Mouse (Mus musculus): Measurements from ENCODE around the gene Kri1. TPM values are rescaled to one million over a fixed set of nuclear protein-coding genes. Genes with fewer than 3 reads are reported as not detected.

The Kri1 gene
- polyA plus RNA-seq (2015; fragmentation: Nextera tagmentation; extraction: Ambion mirVana), result 10.5 and 13.2 TPM in 2 replicates

DNA sequence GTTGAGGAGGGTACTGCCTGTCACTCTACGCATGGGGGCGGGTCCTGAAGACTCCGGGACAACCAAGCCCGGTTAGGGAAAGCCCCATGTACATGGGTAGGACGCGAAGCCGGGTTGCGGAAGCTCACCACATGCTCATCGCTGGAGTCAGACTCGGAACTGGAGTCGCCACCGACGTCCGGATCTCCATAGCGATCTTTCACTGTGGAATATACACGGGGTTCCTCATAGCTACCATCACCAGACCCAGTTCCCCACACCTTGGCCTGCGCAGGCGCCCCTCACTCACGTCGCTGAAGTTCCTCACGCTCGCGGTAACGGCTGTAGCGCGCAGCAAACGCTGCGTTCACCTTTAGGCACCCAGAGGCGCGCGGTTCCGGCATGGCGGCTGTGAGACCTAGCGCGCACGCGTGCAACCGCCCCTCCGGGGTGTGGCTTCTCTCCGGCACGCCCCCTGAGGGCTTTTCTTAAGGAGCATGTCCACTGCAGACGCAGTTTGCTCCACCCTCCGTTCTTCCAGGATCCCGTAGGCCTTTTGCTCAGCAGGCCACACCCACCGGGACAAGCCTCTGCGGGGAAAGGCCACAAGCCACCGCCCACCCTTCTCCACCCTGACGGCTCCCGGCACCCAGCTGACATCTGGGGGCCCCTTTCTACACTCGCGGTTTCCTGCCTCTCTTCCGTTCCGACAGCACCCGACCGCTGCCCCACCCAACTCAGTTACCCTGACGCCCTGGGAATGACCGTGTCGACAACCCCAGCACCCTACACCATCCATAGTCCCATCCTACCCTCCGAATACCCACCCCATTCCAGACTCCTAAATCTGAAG lies at the start of gene Kri1:
Gene Kri1, minus strand, starts transcription at position 399 of the 832 bp plus-strand sequence.
- WGBS, result under 1% methylated on average over 59 of the region's 59 CpGs
- Histone ChIP-seq H3K4me1 (ENCODE audit: control insufficient read depth, insufficient read depth, low read length) (peaks cover 29% of the 10 kb centered on the region), H3K9me3 (replicated peaks; ENCODE audit: control insufficient read depth, low read length) (no peaks in the 10 kb centered on the region), H3K27ac (ENCODE audit: low read length) (peak within 1 kb of the TSS; percentile 94), H3K36me3 (ENCODE audit: control insufficient read depth, insufficient read depth) (peaks cover 15% of the 10 kb centered on the region), H3K9ac (ENCODE audit: low read length) (peak within 1 kb of the TSS; percentile 87), H3K27me3 (ENCODE audit: control insufficient read depth, insufficient read depth, low read length) (no peaks in the 10 kb centered on the region), H3K4me2 (ENCODE audit: low read depth, low read length) (peak within 1 kb of the TSS; percentile 80), H3K4me3 (ENCODE audit: low read length) (peak within 1 kb of the TSS; percentile 87)
- ATAC-seq (replicated peaks; ENCODE audit: extremely low read depth, insufficient read depth, low FRiP score), result peak; percentile 75

DNA sequence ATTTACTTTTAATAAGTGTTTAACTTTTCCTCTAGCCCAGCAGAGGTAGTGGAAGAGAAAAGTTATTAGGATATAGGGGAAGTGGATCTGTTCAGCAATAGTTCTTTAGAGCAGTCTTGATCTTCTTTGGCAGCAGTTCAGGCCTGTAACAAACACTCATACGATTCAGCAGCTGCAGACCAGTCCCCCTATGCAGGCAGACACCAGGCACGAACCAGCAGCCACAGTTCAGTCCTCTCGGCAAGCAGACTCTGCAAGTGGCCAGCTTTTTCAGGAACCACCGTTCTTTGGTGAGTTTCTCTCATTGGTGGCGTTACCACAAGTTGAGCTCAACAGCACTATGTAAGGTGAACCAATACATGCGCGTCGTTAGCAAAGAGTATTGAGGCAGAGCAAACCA lies 48.7 kb upstream of the Kri1 start:
- H3K9me3 ChIP-seq (replicated peaks; ENCODE audit: control insufficient read depth, low read length), result no peaks in the 10 kb centered on the region
- H3K4me3 ChIP-seq (ENCODE audit: low read length), result no peak overlapping the region
- 82% methylated on average over 8 of the region's 8 CpGs for WGBS
- H3K4me1 ChIP-seq (ENCODE audit: control insufficient read depth, insufficient read depth, low read length), result peaks cover 29% of the 10 kb centered on the region
- no peaks in the 10 kb centered on the region for H3K27me3 ChIP-seq (ENCODE audit: control insufficient read depth, insufficient read depth, low read length)
- no peak for ATAC-seq (replicated peaks; ENCODE audit: extremely low read depth, insufficient read depth, low FRiP score)
- no peak overlapping the region for H3K4me2 ChIP-seq (ENCODE audit: low read depth, low read length)
- peaks cover 5% of the 10 kb centered on the region for H3K36me3 ChIP-seq (ENCODE audit: control insufficient read depth, insufficient read depth)
- H3K27ac ChIP-seq (ENCODE audit: low read length), result no peak overlapping the region
- no peak overlapping the region for H3K9ac ChIP-seq (ENCODE audit: low read length)

- H3K27me3 ChIP-seq (ENCODE audit: control insufficient read depth, insufficient read depth, low read length), result no peaks in the 10 kb centered on the region
- peaks cover 5% of the 10 kb centered on the region for H3K36me3 ChIP-seq (ENCODE audit: control insufficient read depth, insufficient read depth)
- WGBS, result 55% methylated on average over 4 of the region's 4 CpGs
- H3K4me2 ChIP-seq (ENCODE audit: low read depth, low read length), result no peak overlapping the region
- peak overlapping the region; percentile 35; the same call in 1 of the 2 replicates for H3K27ac ChIP-seq (ENCODE audit: low read length)
- H3K4me3 ChIP-seq (ENCODE audit: low read length), result no peak overlapping the region
- ATAC-seq (replicated peaks; ENCODE audit: extremely low read depth, insufficient read depth, low FRiP score), result no peak
- H3K4me1 ChIP-seq (ENCODE audit: control insufficient read depth, insufficient read depth, low read length), result peaks cover 34% of the 10 kb centered on the region
- H3K9ac ChIP-seq (ENCODE audit: low read length), result peak overlapping the region; percentile 14; the same call in 1 of the 2 replicates
- no peaks in the 10 kb centered on the region for H3K9me3 ChIP-seq (replicated peaks; ENCODE audit: control insufficient read depth, low read length)
Observed at GRCm38 (mm10) chr9:21335391-21335790, 47.6 kb upstream of the Kri1 start.

DNA sequence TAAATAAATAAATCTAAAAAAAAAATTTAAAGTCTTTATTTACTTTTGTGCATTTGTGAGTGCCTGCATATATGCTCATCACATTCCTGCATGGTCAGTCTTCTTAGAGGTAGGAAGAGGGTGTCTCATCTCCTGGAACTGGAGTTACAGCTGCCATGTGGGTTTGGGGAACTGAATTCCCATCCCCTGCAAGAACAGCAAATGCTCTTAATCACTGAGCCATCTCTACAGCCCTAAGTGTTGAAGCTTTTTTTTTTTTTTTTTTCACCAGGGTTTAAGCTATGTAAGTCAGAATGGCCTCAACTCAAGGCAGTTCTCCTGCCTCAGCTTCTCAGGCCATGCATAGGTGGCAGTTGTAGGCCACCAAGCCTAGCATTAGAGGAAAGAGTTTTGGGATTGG lies 47.0 kb upstream of the Kri1 start:
- Histone ChIP-seq H3K9ac (ENCODE audit: low read length) (no peak overlapping the region), H3K4me1 (ENCODE audit: control insufficient read depth, insufficient read depth, low read length) (peaks cover 41% of the 10 kb centered on the region), H3K36me3 (ENCODE audit: control insufficient read depth, insufficient read depth) (peaks cover 3% of the 10 kb centered on the region), H3K4me3 (ENCODE audit: low read length) (no peak overlapping the region), H3K27me3 (ENCODE audit: control insufficient read depth, insufficient read depth, low read length) (no peaks in the 10 kb centered on the region), H3K27ac (ENCODE audit: low read length) (no peak overlapping the region), H3K4me2 (ENCODE audit: low read depth, low read length) (no peak overlapping the region), H3K9me3 (replicated peaks; ENCODE audit: control insufficient read depth, low read length) (no peaks in the 10 kb centered on the region)
- ATAC-seq (replicated peaks; ENCODE audit: extremely low read depth, insufficient read depth, low FRiP score), result no peak

DNA sequence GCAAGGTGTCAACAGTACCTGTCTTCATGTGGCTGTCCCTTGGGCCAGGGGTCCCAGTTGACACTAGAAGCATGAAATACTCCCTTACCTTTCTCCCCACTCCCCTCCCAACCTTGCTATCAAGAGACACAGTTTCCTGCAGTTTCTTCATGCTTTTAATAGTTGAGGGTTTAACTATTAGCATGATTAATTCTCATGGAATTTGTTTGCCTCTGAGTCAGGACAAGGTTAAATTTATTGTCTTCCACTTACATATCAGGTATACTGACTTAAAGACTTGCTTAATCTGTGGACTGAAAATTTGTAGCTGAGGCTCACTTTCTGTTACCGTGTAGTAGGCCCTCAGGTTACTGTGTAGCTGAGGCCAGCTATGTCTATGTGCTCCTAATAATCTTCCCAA lies 45.8 kb upstream of the Kri1 start:
- Histone ChIP-seq H3K36me3 (ENCODE audit: control insufficient read depth, insufficient read depth) (no peaks in the 10 kb centered on the region), H3K9me3 (replicated peaks; ENCODE audit: control insufficient read depth, low read length) (no peaks in the 10 kb centered on the region), H3K9ac (ENCODE audit: low read length) (no peak overlapping the region), H3K4me3 (ENCODE audit: low read length) (no peak overlapping the region), H3K4me1 (ENCODE audit: control insufficient read depth, insufficient read depth, low read length) (peaks cover 48% of the 10 kb centered on the region), H3K27ac (ENCODE audit: low read length) (no peak overlapping the region), H3K4me2 (ENCODE audit: low read depth, low read length) (no peak overlapping the region), H3K27me3 (ENCODE audit: control insufficient read depth, insufficient read depth, low read length) (no peaks in the 10 kb centered on the region)
- WGBS, result 74% methylated on average over 1 of the region's 1 CpGs
- ATAC-seq (replicated peaks; ENCODE audit: extremely low read depth, insufficient read depth, low FRiP score), result no peak

GRCm38 (mm10) chr9:21332161-21333061 lies 44.6 kb upstream of the Kri1 start:
- peak overlapping the region; percentile 52; the same call in 1 of the 2 replicates for H3K9ac ChIP-seq (ENCODE audit: low read length)
- 27% methylated on average over 9 of the region's 9 CpGs for WGBS
- ATAC-seq (replicated peaks; ENCODE audit: extremely low read depth, insufficient read depth, low FRiP score), result no peak
- H3K9me3 ChIP-seq (replicated peaks; ENCODE audit: control insufficient read depth, low read length), result no peaks in the 10 kb centered on the region
- H3K36me3 ChIP-seq (ENCODE audit: control insufficient read depth, insufficient read depth), result no peaks in the 10 kb centered on the region
- no peaks in the 10 kb centered on the region for H3K27me3 ChIP-seq (ENCODE audit: control insufficient read depth, insufficient read depth, low read length)
- peak overlapping the region; percentile 68 for H3K27ac ChIP-seq (ENCODE audit: low read length)
- H3K4me2 ChIP-seq (ENCODE audit: low read depth, low read length), result no peak overlapping the region; the same call in 1 of the 2 replicates
- peaks cover 47% of the 10 kb centered on the region for H3K4me1 ChIP-seq (ENCODE audit: control insufficient read depth, insufficient read depth, low read length)
- H3K4me3 ChIP-seq (ENCODE audit: low read length), result no peak overlapping the region

- Histone ChIP-seq H3K4me3 (ENCODE audit: low read length) (no peak overlapping the region), H3K36me3 (ENCODE audit: control insufficient read depth, insufficient read depth) (no peaks in the 10 kb centered on the region), H3K9me3 (replicated peaks; ENCODE audit: control insufficient read depth, low read length) (no peaks in the 10 kb centered on the region), H3K4me1 (ENCODE audit: control insufficient read depth, insufficient read depth, low read length) (peaks cover 45% of the 10 kb centered on the region), H3K27me3 (ENCODE audit: control insufficient read depth, insufficient read depth, low read length) (no peaks in the 10 kb centered on the region), H3K4me2 (ENCODE audit: low read depth, low read length) (no peak overlapping the region), H3K9ac (ENCODE audit: low read length) (no peak overlapping the region), H3K27ac (ENCODE audit: low read length) (peak overlapping the region; percentile 68)
- ATAC-seq (replicated peaks; ENCODE audit: extremely low read depth, insufficient read depth, low FRiP score), result no peak
- WGBS, result 77% methylated on average over 12 of the region's 12 CpGs
Observed at GRCm38 (mm10) chr9:21331365-21332140, 43.8 kb upstream of the Kri1 start.

DNA sequence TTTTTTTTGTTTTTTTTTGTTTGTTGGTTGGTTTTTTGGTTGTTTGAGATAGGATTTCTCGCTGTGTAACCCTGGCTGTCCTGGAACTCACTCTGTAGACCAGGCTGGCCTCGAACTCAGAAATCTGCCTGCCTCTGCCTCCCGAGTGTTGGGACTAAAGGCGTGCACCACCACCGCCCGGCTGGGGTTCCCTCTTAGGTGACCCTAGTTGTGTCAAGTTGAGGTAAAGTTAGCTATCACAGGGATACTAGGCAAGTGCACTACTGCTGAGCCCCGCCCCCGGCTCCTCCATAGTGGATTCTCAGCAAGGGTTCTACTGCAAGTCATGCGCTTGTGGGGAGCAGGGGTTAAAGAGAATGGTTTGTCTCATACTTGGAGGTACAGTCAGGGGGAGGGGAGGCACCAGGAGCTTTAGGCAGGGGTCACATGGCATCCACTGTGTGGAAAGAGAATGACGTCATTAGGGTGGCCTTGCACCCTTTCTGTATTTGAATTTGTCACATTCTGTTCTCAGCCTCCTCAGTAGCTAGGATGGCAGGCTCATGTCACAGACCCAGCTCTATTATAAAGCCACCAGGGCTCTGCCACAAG lies 42.0 kb upstream of the Kri1 start:
- peaks cover 2% of the 10 kb centered on the region; the same call in 1 of the 2 replicates for H3K36me3 ChIP-seq (ENCODE audit: control insufficient read depth, insufficient read depth)
- no peaks in the 10 kb centered on the region for H3K9me3 ChIP-seq (replicated peaks; ENCODE audit: control insufficient read depth, low read length)
- 84% methylated on average over 10 of the region's 10 CpGs for WGBS
- no peak overlapping the region for H3K4me3 ChIP-seq (ENCODE audit: low read length)
- H3K27me3 ChIP-seq (ENCODE audit: control insufficient read depth, insufficient read depth, low read length), result no peaks in the 10 kb centered on the region
- ATAC-seq (replicated peaks; ENCODE audit: extremely low read depth, insufficient read depth, low FRiP score), result no peak
- H3K27ac ChIP-seq (ENCODE audit: low read length), result peak overlapping the region; percentile 78
- peaks cover 42% of the 10 kb centered on the region for H3K4me1 ChIP-seq (ENCODE audit: control insufficient read depth, insufficient read depth, low read length)
- no peak overlapping the region for H3K9ac ChIP-seq (ENCODE audit: low read length)
- H3K4me2 ChIP-seq (ENCODE audit: low read depth, low read length), result 0 out of 2 replicates have a peak overlapping the region, but pooled peaks have one; percentile 5
